Mouse (Mus musculus): ENCODE measurements around the gene Slc1a1.

DNA sequence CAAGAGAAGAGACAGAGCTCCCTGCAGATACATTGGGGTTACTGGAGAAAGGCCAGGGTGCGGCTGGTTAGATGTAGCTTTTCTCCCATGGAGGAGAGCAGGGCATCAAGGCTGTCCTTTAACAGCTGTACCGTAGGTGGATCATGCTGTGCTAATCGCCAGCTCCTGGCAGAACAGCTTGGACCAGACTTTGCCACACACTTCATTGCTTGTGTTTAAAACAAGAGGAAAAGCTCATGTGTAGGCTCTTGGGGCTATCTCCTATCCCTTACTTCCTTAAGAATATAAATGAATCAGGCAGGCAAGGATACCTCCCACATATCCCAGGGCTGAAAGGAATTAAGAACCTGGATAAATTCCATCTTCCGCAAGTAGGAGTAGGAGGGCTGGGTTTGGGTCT is 68.0 kb downstream of the Slc1a1 start:
- no peak for TF ChIP-seq CTCF (IDR thresholded peaks at IDR 0.05)
- no peak for TF ChIP-seq POLR2A (IDR thresholded peaks at IDR 0.05; ENCODE audit: insufficient read depth, low read depth, low read length)
